Mouse (Mus musculus) liver, embryonic 14.5 days (tissue): ENCODE results near the gene Irf9. TPM values are rescaled to one million over a fixed set of nuclear protein-coding genes. Genes with fewer than 3 reads are reported as not detected.
A peak's percentile ranks its signal among the peaks of the same experiment; 100 is the strongest.

Experiments used
- ATAC-seq: fragments of 200-750 bp; cut with Nextera tagmentation; 2 replicates; pipeline ENCODE4 v1.8.0; 2017; ENCODE audit warnings: moderate number of reproducible peaks, mild to moderate bottlenecking, moderate library complexity; ENCODE audit not compliant: insufficient read depth
- DNase-seq, 3 experiments: peaks; one replicate each; pipeline ENCODE4 v3.0.0-alpha.2; 2012 to 2013; ENCODE audit warnings: low read depth in 3 of 3, low spot score in 3 of 3
- H3K27ac ChIP-seq: fragments of 300-500 bp; sonication (generic); 2 replicates; pipeline ENCODE4 v1.5.1; 2014; ENCODE audit warnings: moderate library complexity, mild to moderate bottlenecking, control low read depth, inconsistent platforms
- H3K27me3 ChIP-seq: fragments of 300-500 bp; sonication (generic); 2 replicates; pipeline ENCODE4 v1.6.1; 2014; ENCODE audit warnings: mild to moderate bottlenecking, low read length, moderate library complexity; ENCODE audit not compliant: control insufficient read depth, insufficient read depth
- H3K36me3 ChIP-seq: fragments of 300-500 bp; sonication (generic); replicated peaks from 2 replicates; pipeline ENCODE4 v1.6.1; 2014; ENCODE audit warnings: low read depth; ENCODE audit not compliant: control insufficient read depth, insufficient read depth
- H3K4me1 ChIP-seq, 2 experiments: fragments of 200-500 bp in 1 of 2; fragments of 300-500 bp in 1 of 2; sonication (generic) in 1 of 2; replicated peaks; 2 replicates each; pipeline ENCODE4 v1.6.1; 2012 to 2014; ENCODE audit warnings: antibody characterized with exemption in 1 of 2, inconsistent platforms in 1 of 2, low read length in 1 of 2; ENCODE audit not compliant: control insufficient read depth in 2 of 2, insufficient read depth in 2 of 2
- H3K4me2 ChIP-seq: fragments of 300-500 bp; sonication (generic); 2 replicates; pipeline ENCODE4 v1.6.1; 2014; ENCODE audit warnings: low read depth, mild to moderate bottlenecking, control low read depth, moderate library complexity
- H3K4me3 ChIP-seq, 2 experiments: fragments of 200-500 bp in 1 of 2; fragments of 300-500 bp in 1 of 2; sonication (generic) in 1 of 2; 2 replicates each; pipeline ENCODE4 v1.5.1; 2012 to 2014; ENCODE audit warnings: low read depth in 2 of 2, low read length in 2 of 2, mild to moderate bottlenecking in 2 of 2, control low read depth in 1 of 2, inconsistent platforms in 1 of 2, moderate library complexity in 1 of 2; ENCODE audit not compliant: insufficient read depth in 1 of 2
- H3K9ac ChIP-seq: fragments of 300-500 bp; sonication (generic); replicated peaks from 2 replicates; pipeline ENCODE4 v1.6.1; 2014; ENCODE audit warnings: mild to moderate bottlenecking, control low read depth, moderate library complexity
- H3K9me3 ChIP-seq: fragments of 300-500 bp; sonication (generic); 2 replicates; pipeline ENCODE4 v1.6.1; 2016; ENCODE audit warnings: low read length, mixed read lengths; ENCODE audit not compliant: control insufficient read depth
- CTCF ChIP-seq: IDR thresholded peaks from 2 replicates; pipeline ENCODE4 v1.5.1; 2016; ENCODE audit warnings: antibody characterized with exemption, low read depth, control low read depth
- EP300 ChIP-seq: IDR thresholded peaks from 2 replicates; pipeline ENCODE4 v1.6.1; 2016; ENCODE audit warnings: antibody characterized with exemption, low read depth
- WGBS: fragments of 180-500 bp; shearing (Covaris S2); extraction: QIAGEN DNeasy Blood & Tissue Kit; methylation state at CpG from one replicate; pipeline ENCODE4 v1.1.7; 2014; ENCODE audit not compliant: insufficient replicate concordance; 5-methylcytosine and 5-hydroxymethylcytosine counted together
- polyA plus RNA-seq, 2 experiments: library from polyadenylated mRNA; depleted of rRNA in 1 of 2; stranded (reverse) in 1 of 2; unstranded in 1 of 2; fragments of >200 nt; fragmentation: Nextera tagmentation in 1 of 2; extraction: Ambion mirVana in 1 of 2; gene quantifications; 2 replicates each; pipeline versions ENCODE4 v1.2.1 to v1.2.3; 2012 to 2014

Gene Irf9
- polyA plus RNA-seq, 2 experiments, result 13.8 to 15.1 TPM

- H3K27me3 ChIP-seq, result no peaks in the 10 kb centered on the region
- 80% methylated on average over 11 of the region's 11 CpGs for WGBS
- peaks cover 37% of the 10 kb centered on the region for H3K36me3 ChIP-seq
Measured at GRCm38 (mm10) chr14:55563249-55563648, 40.1 kb upstream of the Irf9 start.

GRCm38 (mm10) chr14:55565748-55566147 lies 37.6 kb upstream of the Irf9 start:
- Histone ChIP-seq H3K9ac (no peak overlapping the region), H3K36me3 (peaks cover 45% of the 10 kb centered on the region), H3K27ac (no peak overlapping the region), H3K4me3 (no peak overlapping the region), H3K27me3 (no peaks in the 10 kb centered on the region), H3K4me1 (peaks cover 9 to 13% of the 10 kb centered on the region in 2 experiments; a peak in 3 of 4 replicates), H3K9me3 (no peaks in the 10 kb centered on the region), H3K4me2 (no peak overlapping the region)
- DNase-seq, result no peak
- peak; percentile 38 for TF ChIP-seq CTCF
- no peak for TF ChIP-seq EP300
- WGBS, result 74% methylated on average over 3 of the region's 3 CpGs
- ATAC-seq, result no peak

More at GRCm38 (mm10) chr14:55563249-55563648, 40.1 kb upstream of the Irf9 start:
- Histone ChIP-seq H3K4me3 (no peak overlapping the region), H3K9me3 (no peaks in the 10 kb centered on the region), H3K4me2 (no peak overlapping the region), H3K9ac (no peak overlapping the region), H3K4me1 (peaks cover 12 to 24% of the 10 kb centered on the region in 2 experiments), H3K27ac (no peak overlapping the region)
- DNase-seq, result no peak
- TF ChIP-seq CTCF (no peak), EP300 (no peak)
- ATAC-seq, result no peak

- 80% methylated on average over 3 of the region's 3 CpGs for WGBS
- Histone ChIP-seq H3K4me3 (no peak overlapping the region), H3K9ac (no peak overlapping the region), H3K27me3 (no peaks in the 10 kb centered on the region), H3K27ac (no peak overlapping the region), H3K4me2 (no peak overlapping the region), H3K36me3 (peaks cover 45% of the 10 kb centered on the region), H3K9me3 (no peaks in the 10 kb centered on the region), H3K4me1 (peaks cover 0 to 1% of the 10 kb centered on the region in 2 experiments; a peak in 2 of 4 replicates)
- TF ChIP-seq EP300 (no peak), CTCF (no peak)
- ATAC-seq (no peak), DNase-seq (no peak)
Measured at GRCm38 (mm10) chr14:55567496-55567895, 35.9 kb upstream of the Irf9 start.

GRCm38 (mm10) chr14:55570588-55570987 lies 32.8 kb upstream of the Irf9 start:
- DNase-seq (no peak), ATAC-seq (no peak)
- Histone ChIP-seq H3K9me3 (no peaks in the 10 kb centered on the region), H3K36me3 (peaks cover 27% of the 10 kb centered on the region), H3K4me1 (peaks cover 0 to 1% of the 10 kb centered on the region in 2 experiments; a peak in 2 of 4 replicates), H3K4me2 (no peak overlapping the region), H3K27me3 (no peaks in the 10 kb centered on the region), H3K27ac (no peak overlapping the region), H3K4me3 (no peak overlapping the region), H3K9ac (no peak overlapping the region)
- 73% methylated on average over 2 of the region's 2 CpGs for WGBS
- no peak for TF ChIP-seq CTCF
- no peak for TF ChIP-seq EP300

- no peak overlapping the region for H3K9ac ChIP-seq
- peaks cover 0 to 1% of the 10 kb centered on the region in 2 experiments; a peak in 2 of 4 replicates for H3K4me1 ChIP-seq
- DNase-seq (no peak), ATAC-seq (no peak)
- no peak overlapping the region for H3K4me2 ChIP-seq
- peaks cover 15% of the 10 kb centered on the region for H3K36me3 ChIP-seq
- no peaks in the 10 kb centered on the region for H3K27me3 ChIP-seq
- TF ChIP-seq EP300 (no peak), CTCF (no peak)
- H3K4me3 ChIP-seq, result no peak overlapping the region
- no peaks in the 10 kb centered on the region for H3K9me3 ChIP-seq
- no peak overlapping the region for H3K27ac ChIP-seq
Measured at GRCm38 (mm10) chr14:55571760-55572159, 31.6 kb upstream of the Irf9 start.
